Mouse (Mus musculus) right cerebral cortex, postnatal 25 days (tissue): ENCODE measurements around the gene Sf1.
A peak's percentile ranks its signal among the peaks of the same experiment; 100 is the strongest.

Experiments used
- DNase-seq: peaks from one replicate; pipeline ENCODE4 v3.0.0; 2022

The Sf1 gene

GRCm38 (mm10) chr19:6341453-6342077 lies 21.9 kb upstream of the Sf1 start:
- DNase-seq, result no peak

- DNase-seq, result no peak
Observed at GRCm38 (mm10) chr19:6342276-6342933, 21.1 kb upstream of the Sf1 start.

GRCm38 (mm10) chr19:6343066-6343925 lies 20.2 kb upstream of the Sf1 start:
- DNase-seq, result no peak

GRCm38 (mm10) chr19:6343996-6344395 lies 19.5 kb upstream of the Sf1 start:
- no peak for DNase-seq

- DNase-seq, result no peak
Observed at GRCm38 (mm10) chr19:6346023-6346422, 17.5 kb upstream of the Sf1 start.

- no peak for DNase-seq
Observed at GRCm38 (mm10) chr19:6346661-6347060, 16.8 kb upstream of the Sf1 start.

GRCm38 (mm10) chr19:6347615-6348014 lies 15.9 kb upstream of the Sf1 start:
- no peak for DNase-seq

GRCm38 (mm10) chr19:6348717-6349116 lies 14.8 kb upstream of the Sf1 start:
- DNase-seq, result no peak

GRCm38 (mm10) chr19:6349215-6349983 lies 14.1 kb upstream of the Sf1 start:
- no peak for DNase-seq

- DNase-seq, result no peak
Observed at GRCm38 (mm10) chr19:6351431-6352106, 11.9 kb upstream of the Sf1 start.

- no peak for DNase-seq
Observed at GRCm38 (mm10) chr19:6352107-6352505, 11.4 kb upstream of the Sf1 start.

- DNase-seq, result no peak
Observed at GRCm38 (mm10) chr19:6354030-6354429, 9.5 kb upstream of the Sf1 start.

GRCm38 (mm10) chr19:6361291-6361690 lies 2.2 kb upstream of the Sf1 start:
- DNase-seq, result no peak

- DNase-seq, result no peak
Observed at GRCm38 (mm10) chr19:6363091-6363410, 439 bp upstream of the Sf1 start.

- DNase-seq, result peak; percentile 92
Observed at GRCm38 (mm10) chr19:6364317-6364725, 831 bp downstream of the Sf1 start.

- no peak for DNase-seq
Observed at GRCm38 (mm10) chr19:6364842-6365241, 1.4 kb downstream of the Sf1 start.

- DNase-seq, result no peak
Observed at GRCm38 (mm10) chr19:6370175-6370574, 6.7 kb downstream of the Sf1 start.

- DNase-seq, result no peak
Observed at GRCm38 (mm10) chr19:6372433-6372832, 8.9 kb downstream of the Sf1 start.

GRCm38 (mm10) chr19:6373539-6374400 lies 10.3 kb downstream of the Sf1 start:
- peak; percentile 46 for DNase-seq

GRCm38 (mm10) chr19:6374571-6374970 lies 11.1 kb downstream of the Sf1 start:
- no peak for DNase-seq

GRCm38 (mm10) chr19:6375423-6376254 lies 12.1 kb downstream of the Sf1 start:
- DNase-seq, result no peak
